Mouse (Mus musculus) neural tube, embryonic 14.5 days (tissue): Measurements from ENCODE around the gene Rsph3b. TPM values are rescaled to one million over a fixed set of nuclear protein-coding genes. Genes with fewer than 3 reads are reported as not detected.
"Not testable (repeated sequence)": the region's sequence is repeated elsewhere in the genome, so short reads cannot be mapped to it uniquely, and the experiment has no call there.

Source experiments
- ATAC-seq: fragments of 200-750 bp; cut with Nextera tagmentation; 2 replicates; pipeline ENCODE4 v1.8.0; 2017; ENCODE audit warnings: low read depth, mild to moderate bottlenecking, moderate TSS enrichment, moderate library complexity
- H3K27ac ChIP-seq: fragments of 300-500 bp; sonication (generic); 2 replicates; pipeline ENCODE4 v1.5.1; 2014; ENCODE audit warnings: low read depth, mild to moderate bottlenecking, control low read depth, low read length, moderate library complexity, mixed read lengths
- H3K27me3 ChIP-seq: fragments of 300-500 bp; sonication (generic); 2 replicates; pipeline ENCODE4 v1.6.1; 2014; ENCODE audit warnings: low read length; ENCODE audit not compliant: control insufficient read depth, insufficient read depth
- H3K36me3 ChIP-seq: fragments of 300-500 bp; sonication (generic); 2 replicates; pipeline ENCODE4 v1.6.1; 2014; ENCODE audit warnings: low read length, mixed read lengths; ENCODE audit not compliant: control insufficient read depth, insufficient read depth
- H3K4me1 ChIP-seq: fragments of 300-500 bp; sonication (generic); 2 replicates; pipeline ENCODE4 v1.6.1; 2014; ENCODE audit warnings: low read length; ENCODE audit not compliant: control insufficient read depth, insufficient read depth
- H3K4me2 ChIP-seq: fragments of 300-500 bp; sonication (generic); 2 replicates; pipeline ENCODE4 v1.6.1; 2014; ENCODE audit warnings: mild to moderate bottlenecking, low read depth, low read length, control low read depth
- H3K4me3 ChIP-seq: fragments of 300-500 bp; sonication (generic); 2 replicates; pipeline ENCODE4 v1.5.1; 2014; ENCODE audit warnings: low read depth, low read length, control low read depth, mixed read lengths
- H3K9ac ChIP-seq: fragments of 300-500 bp; sonication (generic); replicated peaks from 2 replicates; pipeline ENCODE4 v1.6.1; 2014; ENCODE audit warnings: low read depth, mild to moderate bottlenecking, control low read depth, low read length, mixed read lengths
- H3K9me3 ChIP-seq: fragments of 300-500 bp; sonication (generic); 2 replicates; pipeline ENCODE4 v1.6.1; 2016; ENCODE audit warnings: low read length; ENCODE audit not compliant: control insufficient read depth
- WGBS: fragments of 180-500 bp; shearing (Covaris S2); extraction: QIAGEN DNeasy Blood & Tissue Kit; methylation state at CpG from one replicate; pipeline ENCODE4 v1.1.7; 2014; 5-methylcytosine and 5-hydroxymethylcytosine counted together
- polyA plus RNA-seq: library from polyadenylated mRNA; unstranded; fragments of >200 nt; fragmentation: Nextera tagmentation; extraction: Ambion mirVana; gene quantifications from 2 replicates; pipeline ENCODE4 v1.2.1, GENCODE M21; 2014

The Rsph3b gene
- 57.8 and 63.5 TPM in 2 replicates for polyA plus RNA-seq

- ATAC-seq: peak; percentile 98
- Histone ChIP-seq H3K9ac (peak within 1 kb of the TSS; percentile 44), H3K4me3 (peak within 1 kb of the TSS; percentile 46), H3K27ac (peak within 1 kb of the TSS; percentile 70), H3K4me2 (peak within 1 kb of the TSS; percentile 54)
- not testable (repeated sequence) for H3K27me3 ChIP-seq, H3K9me3 ChIP-seq, H3K36me3 ChIP-seq, H3K4me1 ChIP-seq
- whole genome bisulfite sequencing: under 1% methylated on average over 66 of the region's 73 CpGs
Measured at GRCm38 (mm10) chr17:6947984-6948768, at the start of gene Rsph3b. Rsph3b (minus strand) TSS chr17:6948682.

GRCm38 (mm10) chr17:6997778-6998490 lies 49.5 kb upstream of the Rsph3b start:
- WGBS: no CpG with 5 or more reads among the region's 7 CpGs
- H3K4me3 ChIP-seq, ATAC-seq, H3K4me2 ChIP-seq, H3K9me3 ChIP-seq, H3K36me3 ChIP-seq, H3K27ac ChIP-seq, H3K27me3 ChIP-seq, H3K4me1 ChIP-seq, H3K9ac ChIP-seq: not testable (repeated sequence)

GRCm38 (mm10) chr17:6996826-6997225 lies 48.3 kb upstream of the Rsph3b start:
- H3K4me3 ChIP-seq: not testable (repeated sequence)

GRCm38 (mm10) chr17:6995504-6995903 lies 47.0 kb upstream of the Rsph3b start:
- not testable (repeated sequence) for H3K4me2 ChIP-seq, H3K27me3 ChIP-seq, H3K9me3 ChIP-seq, H3K4me1 ChIP-seq, H3K27ac ChIP-seq, ATAC-seq, H3K36me3 ChIP-seq, H3K9ac ChIP-seq, H3K4me3 ChIP-seq
- no CpG with 5 or more reads among the region's 6 CpGs for WGBS

More at GRCm38 (mm10) chr17:6996826-6997225, 48.3 kb upstream of the Rsph3b start:
- not testable (repeated sequence) for H3K4me1 ChIP-seq, H3K27ac ChIP-seq, H3K9me3 ChIP-seq, H3K27me3 ChIP-seq, H3K36me3 ChIP-seq, H3K4me2 ChIP-seq, ATAC-seq, H3K9ac ChIP-seq
- WGBS: 94% methylated on average over 8 of the region's 8 CpGs

GRCm38 (mm10) chr17:6986118-6986517 lies 37.6 kb upstream of the Rsph3b start:
- not testable (repeated sequence) for H3K27ac ChIP-seq, H3K4me3 ChIP-seq, H3K36me3 ChIP-seq, H3K9ac ChIP-seq, H3K4me1 ChIP-seq, ATAC-seq, H3K27me3 ChIP-seq, H3K4me2 ChIP-seq, H3K9me3 ChIP-seq
- WGBS: 94% methylated on average over 1 of the region's 1 CpGs

GRCm38 (mm10) chr17:6980144-6980543 lies 31.7 kb upstream of the Rsph3b start:
- 94% methylated on average over 5 of the region's 8 CpGs for WGBS
- not testable (repeated sequence) for H3K9ac ChIP-seq, H3K4me2 ChIP-seq, H3K4me3 ChIP-seq, H3K9me3 ChIP-seq, ATAC-seq, H3K27me3 ChIP-seq, H3K4me1 ChIP-seq, H3K36me3 ChIP-seq, H3K27ac ChIP-seq

GRCm38 (mm10) chr17:6979380-6979779 lies 30.9 kb upstream of the Rsph3b start:
- ATAC-seq, H3K4me1 ChIP-seq, H3K9me3 ChIP-seq, H3K27ac ChIP-seq, H3K36me3 ChIP-seq, H3K27me3 ChIP-seq: not testable (repeated sequence)
- Histone ChIP-seq H3K9ac (peak overlapping the region; percentile 44; the same call in 1 of the 2 replicates), H3K4me3 (peak overlapping the region; percentile 39), H3K4me2 (peak overlapping the region; percentile 48)
- WGBS: 28% methylated on average over 5 of the region's 5 CpGs

- H3K27ac ChIP-seq, H3K9me3 ChIP-seq, H3K36me3 ChIP-seq, H3K4me1 ChIP-seq, H3K27me3 ChIP-seq: not testable (repeated sequence)
- under 1% methylated on average over 37 of the region's 68 CpGs for WGBS
- peak within 1 kb of the TSS; percentile 48 for H3K4me2 ChIP-seq
- peak within 1 kb of the TSS; percentile 39 for H3K4me3 ChIP-seq
- H3K9ac ChIP-seq: peak within 1 kb of the TSS; percentile 44; the same call in 1 of the 2 replicates
- peak; percentile 97 for ATAC-seq
Measured at GRCm38 (mm10) chr17:6978287-6979248, 30.1 kb upstream of the Rsph3b start, which contains the start of gene Gm49721. Gm49721 (plus strand) TSS chr17:6978904.
